Mouse (Mus musculus): Measurements from ENCODE around the gene D030056L22Rik. TPM values are rescaled to one million over a fixed set of nuclear protein-coding genes. Genes with fewer than 3 reads are reported as not detected.

D030056L22Rik gene
- polyA plus RNA-seq (2021) = 51.9 TPM

DNA sequence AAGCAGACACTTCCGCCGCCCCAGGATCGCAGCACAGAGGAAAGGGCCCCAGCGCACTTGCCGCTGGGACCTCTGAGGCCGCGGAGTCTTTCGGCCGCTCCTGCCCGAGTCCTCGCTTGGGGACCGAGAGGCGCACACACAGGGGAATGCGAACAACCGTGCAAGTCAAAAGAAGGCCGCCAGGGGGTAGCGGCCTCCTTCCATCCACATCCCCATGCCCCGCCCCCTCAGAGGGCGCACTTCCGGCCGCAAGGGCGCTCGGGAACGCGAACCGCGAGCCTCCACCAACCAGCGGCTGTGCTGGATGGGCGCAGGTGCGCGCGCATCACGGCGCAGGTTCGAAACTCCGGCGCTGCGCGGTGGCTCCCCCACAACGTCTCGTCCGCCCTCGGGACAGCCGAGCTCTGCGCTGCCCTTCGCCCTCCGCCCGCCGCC, at the start of gene D030056L22Rik:
Gene D030056L22Rik (plus strand): TSS at position 328 of the 435 bp plus-strand sequence.
- in situ Hi-C loops (cut with MboI; ENCODE audit: low pct_unique_long_range_greater_than_20kb) = no loop called here
- ChIA-PET CTCF (no interaction called here), POLR2A (interaction anchor here (0.6 kb wide), 1 partner anchor 321 kb away, joined by 3 read pairs; no protein-coding TSS in a partner anchor)
- peak; percentile 95 for TF ChIP-seq CTCF (IDR thresholded peaks at IDR 0.05)
- DNase-seq (ENCODE audit: low read depth, low spot score) = peak; percentile 81
- ATAC-seq = peak; percentile 98
- no peaks in the 10 kb centered on the region for H3K27me3 ChIP-seq

DNA sequence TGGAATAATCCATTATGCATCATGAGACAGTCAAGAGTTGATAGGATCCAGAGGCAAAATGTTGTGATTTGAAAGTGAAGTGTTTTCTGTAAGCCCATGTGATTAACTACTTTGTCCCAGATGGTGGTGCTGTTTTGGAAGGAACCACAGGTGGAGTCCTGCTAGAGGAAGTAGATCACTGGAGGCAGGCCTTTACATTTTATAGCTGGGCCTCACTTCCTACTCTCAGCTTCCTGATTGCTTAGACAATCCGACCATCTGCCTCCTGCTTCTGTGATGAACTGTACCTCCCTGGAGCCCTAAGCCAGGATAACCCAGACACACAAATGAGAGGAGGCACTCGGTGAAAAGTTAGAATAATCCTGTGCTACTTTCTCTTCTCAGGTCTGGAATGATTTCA, 49.1 kb upstream of the D030056L22Rik start:
- CTCF ChIA-PET = no interaction called here
- no peak for DNase-seq (ENCODE audit: low read depth, low spot score)
- in situ Hi-C loops (cut with MboI; ENCODE audit: low pct_unique_long_range_greater_than_20kb) = no loop called here

DNA sequence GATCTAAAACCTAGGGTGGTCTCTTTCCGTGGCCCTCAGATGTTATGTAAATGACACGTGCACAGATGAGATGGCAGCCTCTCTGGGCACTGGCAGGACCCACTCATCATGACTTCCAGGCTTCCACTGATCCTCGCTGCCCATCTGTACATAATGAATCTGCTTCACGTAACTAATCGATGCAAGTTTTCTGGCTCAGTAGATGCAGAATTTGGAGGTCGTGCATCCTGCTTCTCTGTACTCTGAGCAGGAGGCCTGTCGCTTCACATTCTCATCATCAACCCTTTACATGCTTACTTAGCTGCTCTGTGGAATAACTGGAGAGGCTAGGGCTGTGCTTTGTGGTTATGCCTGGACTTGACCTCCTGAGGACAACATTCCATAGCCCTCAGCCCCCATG, 46.0 kb upstream of the D030056L22Rik start:
- CTCF ChIA-PET = interaction anchor here (1.1 kb wide), 1 partner anchor 28 kb away, joined by 3 read pairs; no protein-coding TSS in a partner anchor
- ATAC-seq (no peak), DNase-seq (ENCODE audit: low read depth, low spot score) (no peak)
- TF ChIP-seq CTCF (IDR thresholded peaks at IDR 0.05) = no peak
- in situ Hi-C loops (cut with MboI; ENCODE audit: low pct_unique_long_range_greater_than_20kb) = no loop called here
- POLR2A ChIA-PET = no interaction called here
- no peaks in the 10 kb centered on the region for H3K27me3 ChIP-seq

More for the DNA sequence above, 49.1 kb upstream of the D030056L22Rik start:
- no peak for ATAC-seq
- TF ChIP-seq CTCF (IDR thresholded peaks at IDR 0.05) = peak; percentile 22
- H3K27me3 ChIP-seq = no peaks in the 10 kb centered on the region
- POLR2A ChIA-PET = no interaction called here

DNA sequence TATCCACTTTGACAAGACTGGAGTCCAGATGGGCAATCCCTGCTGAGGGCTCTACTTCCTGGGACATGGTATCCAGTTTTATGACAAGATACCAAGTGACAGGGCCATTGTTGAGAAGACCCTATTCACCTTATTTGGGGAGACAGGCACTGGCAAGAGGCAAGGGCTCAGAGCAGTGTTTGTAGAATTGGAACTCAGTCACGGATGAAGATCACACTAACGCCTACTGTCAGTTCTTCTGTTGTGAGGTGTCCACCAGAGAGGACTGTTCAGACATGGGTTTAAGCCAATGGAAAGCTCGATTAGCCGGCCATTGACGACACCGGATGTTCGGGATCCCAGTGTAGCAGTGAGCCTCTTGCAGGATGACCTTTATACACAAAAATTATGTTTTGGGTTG, 43.4 kb upstream of the D030056L22Rik start:
- in situ Hi-C loops (cut with MboI; ENCODE audit: low pct_unique_long_range_greater_than_20kb) = no loop called here
- ChIA-PET CTCF (interaction anchor here (0.9 kb wide), 1 partner anchor 17 kb away, joined by 3 read pairs; no protein-coding TSS in a partner anchor), POLR2A (interaction anchor here (0.7 to 1.1 kb wide), 3 partner anchors 8 to 1743 kb away, joined by 3 to 4 read pairs (median 3); no protein-coding TSS in a partner anchor)
- DNase-seq (ENCODE audit: low read depth, low spot score) = no peak
- TF ChIP-seq CTCF (IDR thresholded peaks at IDR 0.05) = no peak
- ATAC-seq = no peak
- H3K27me3 ChIP-seq = no peaks in the 10 kb centered on the region

DNA sequence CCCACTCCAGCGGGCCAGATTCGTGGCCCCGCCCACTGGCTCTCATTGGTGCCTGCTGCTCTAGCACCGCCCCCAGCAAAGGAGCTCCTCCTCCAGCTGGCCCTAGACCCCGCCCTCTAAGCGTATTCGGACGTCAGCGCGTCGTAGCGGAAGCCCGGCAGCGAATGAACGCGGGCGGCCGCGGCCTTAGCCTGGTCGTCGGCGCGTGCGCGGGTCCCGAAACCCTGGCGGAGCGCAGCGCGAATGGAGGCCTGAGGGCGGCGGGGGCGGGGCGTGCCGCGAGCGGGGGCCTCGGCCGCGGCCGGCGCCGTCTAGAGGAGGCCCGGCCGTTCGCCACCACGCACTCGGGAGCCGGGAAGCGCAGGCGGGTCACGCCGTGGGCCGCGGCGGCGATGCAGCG, 42.4 kb upstream of the D030056L22Rik start, which contains the start of gene Carnmt1:
Gene Carnmt1 (plus strand): TSS at position 157 of the 400 bp plus-strand sequence.
- peak; percentile 96 for ATAC-seq
- ChIA-PET POLR2A (interaction anchor here (1.0 to 1.1 kb wide), 2 partner anchors 9 to 12 kb away, joined by 3 to 4 read pairs; no protein-coding TSS in a partner anchor), CTCF (interaction anchor here (0.9 to 1.3 kb wide), 2 partner anchors 11 to 18 kb away, joined by 3 read pairs; no protein-coding TSS in a partner anchor)
- in situ Hi-C loops (cut with MboI; ENCODE audit: low pct_unique_long_range_greater_than_20kb) = no loop called here
- TF ChIP-seq CTCF (IDR thresholded peaks at IDR 0.05) = no peak
- H3K27me3 ChIP-seq = no peaks in the 10 kb centered on the region
- DNase-seq (ENCODE audit: low read depth, low spot score) = peak; percentile 88

DNA sequence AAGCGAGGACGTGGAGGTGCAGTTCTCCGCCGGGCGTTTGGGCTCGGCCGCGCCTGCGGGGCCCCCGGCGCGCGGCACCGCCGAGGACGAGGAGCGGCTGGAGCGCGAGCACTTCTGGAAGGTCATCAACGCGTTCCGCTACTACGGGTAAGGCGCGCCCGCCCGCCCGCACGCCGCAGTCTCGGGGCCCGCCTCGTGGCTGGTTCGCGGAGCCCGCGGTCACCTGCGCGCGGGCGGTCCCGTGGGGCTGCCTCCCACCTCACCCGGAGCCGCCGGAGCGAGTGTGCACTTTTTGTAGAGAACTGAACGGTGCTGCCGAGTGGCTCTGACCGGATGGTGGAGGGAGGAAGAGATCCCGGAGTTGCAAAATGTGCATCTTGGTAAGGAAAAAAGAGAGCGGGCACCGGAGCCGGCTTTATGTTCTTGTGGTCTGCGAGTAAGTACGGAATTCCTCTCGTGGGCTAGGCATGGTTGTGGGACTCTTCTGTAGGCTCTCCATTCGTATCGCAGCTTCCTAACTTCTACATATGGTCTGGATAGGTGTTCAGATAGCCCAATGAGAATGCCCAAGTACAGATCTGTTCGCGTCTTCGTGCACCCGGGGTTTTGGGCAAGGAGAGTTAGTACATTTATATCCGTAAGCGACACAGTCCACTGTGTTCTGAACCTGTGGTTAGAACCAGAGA, 41.8 kb upstream of the D030056L22Rik start:
- CTCF ChIA-PET = interaction anchor here (1.0 to 1.3 kb wide), 2 partner anchors 12 to 29 kb away, joined by 3 read pairs; no protein-coding TSS in a partner anchor
- in situ Hi-C loops (cut with MboI; ENCODE audit: low pct_unique_long_range_greater_than_20kb) = no loop called here
- ATAC-seq = peak; percentile 55
- H3K27me3 ChIP-seq = no peaks in the 10 kb centered on the region
- no peak for TF ChIP-seq CTCF (IDR thresholded peaks at IDR 0.05)
- no peak for DNase-seq (ENCODE audit: low read depth, low spot score)
- POLR2A ChIA-PET = no interaction called here

DNA sequence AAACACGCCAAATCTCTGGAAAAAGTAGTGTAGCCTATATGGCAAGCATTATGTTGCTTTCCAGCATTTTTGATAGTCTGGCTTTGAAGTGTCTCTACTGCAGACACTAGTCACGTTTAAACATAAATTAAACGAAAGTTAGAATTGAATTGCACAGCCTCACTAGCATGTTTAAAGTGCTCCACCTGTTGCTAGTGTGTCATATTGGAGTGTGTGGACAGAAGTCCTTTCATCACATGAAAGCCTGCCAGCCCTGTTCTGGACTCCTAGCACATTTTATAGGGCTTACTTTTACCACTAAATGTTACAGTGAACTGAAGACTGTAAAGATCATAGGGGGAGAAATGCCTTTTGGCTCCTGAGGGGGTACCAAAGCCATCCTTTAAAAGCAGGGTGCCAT, 40.5 kb upstream of the D030056L22Rik start:
- TF ChIP-seq CTCF (IDR thresholded peaks at IDR 0.05) = no peak
- in situ Hi-C loops (cut with MboI; ENCODE audit: low pct_unique_long_range_greater_than_20kb) = no loop called here
- POLR2A ChIA-PET = no interaction called here
- DNase-seq (ENCODE audit: low read depth, low spot score) (no peak), ATAC-seq (no peak)
- CTCF ChIA-PET = interaction anchor here (0.5 to 2.3 kb wide), 4 partner anchors 9 to 158 kb away, joined by 3 to 7 read pairs (median 4); no protein-coding TSS in a partner anchor
- no peaks in the 10 kb centered on the region for H3K27me3 ChIP-seq

DNA sequence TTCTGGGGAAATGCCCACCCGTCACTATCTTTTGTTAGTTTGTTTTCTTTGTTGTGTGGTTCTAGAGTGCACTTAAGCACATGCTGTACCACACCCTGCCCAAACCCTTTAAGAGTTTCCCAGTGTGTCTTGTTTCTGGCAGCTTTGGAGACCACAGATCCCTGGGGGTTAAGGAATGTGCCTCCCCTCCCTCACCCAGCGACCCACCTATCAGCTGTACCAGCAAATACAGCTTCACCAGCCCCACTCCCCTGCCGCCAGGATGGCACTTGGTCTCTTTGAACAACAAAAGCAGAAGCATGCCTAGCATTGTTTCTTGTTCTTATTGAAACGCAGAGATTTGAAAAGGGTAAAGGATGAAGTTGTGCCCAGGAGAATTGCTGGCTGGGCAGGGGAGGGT, 39.9 kb upstream of the D030056L22Rik start:
- H3K27me3 ChIP-seq = no peaks in the 10 kb centered on the region
- ChIA-PET CTCF (interaction anchor here (1.0 to 2.3 kb wide), 3 partner anchors 13 to 157 kb away, joined by 3 to 7 read pairs (median 4); no protein-coding TSS in a partner anchor), POLR2A (no interaction called here)
- in situ Hi-C loops (cut with MboI; ENCODE audit: low pct_unique_long_range_greater_than_20kb) = no loop called here
- DNase-seq (ENCODE audit: low read depth, low spot score) (no peak), ATAC-seq (no peak)
- TF ChIP-seq CTCF (IDR thresholded peaks at IDR 0.05) = no peak

DNA sequence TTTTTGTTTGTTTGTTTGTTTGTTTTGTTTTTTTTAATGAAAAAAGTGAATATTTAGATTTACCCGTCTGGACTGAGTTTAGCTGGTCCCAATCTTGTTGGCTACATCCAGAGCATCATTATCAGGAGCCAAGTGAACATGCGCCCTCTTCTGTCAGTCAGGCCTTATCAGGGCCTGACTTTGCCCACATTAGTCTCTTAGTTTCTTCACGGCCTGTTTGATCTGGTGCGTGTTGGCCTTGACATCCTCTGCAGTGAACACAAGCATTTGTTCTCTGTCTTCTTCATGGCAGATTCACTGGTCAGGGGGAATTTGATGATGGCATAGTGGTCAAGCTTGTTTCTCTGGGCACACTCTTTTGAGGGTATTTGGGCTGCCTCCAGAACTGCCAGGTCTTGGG, 30.9 kb upstream of the D030056L22Rik start:
- in situ Hi-C loops (cut with MboI; ENCODE audit: low pct_unique_long_range_greater_than_20kb) = no loop called here
- H3K27me3 ChIP-seq = no peaks in the 10 kb centered on the region
- no peak for ATAC-seq
- POLR2A ChIA-PET = interaction anchor here (1.1 to 1.4 kb wide), 2 partner anchors 12 to 30 kb away, joined by 4 read pairs; partner anchors contain the start of gene Carnmt1
- no peak for DNase-seq (ENCODE audit: low read depth, low spot score)
- CTCF ChIA-PET = interaction anchor here (0.8 to 1.3 kb wide), 3 partner anchors 10 to 34 kb away, joined by 3 read pairs; no protein-coding TSS in a partner anchor
- TF ChIP-seq CTCF (IDR thresholded peaks at IDR 0.05) = peak; percentile 5

DNA sequence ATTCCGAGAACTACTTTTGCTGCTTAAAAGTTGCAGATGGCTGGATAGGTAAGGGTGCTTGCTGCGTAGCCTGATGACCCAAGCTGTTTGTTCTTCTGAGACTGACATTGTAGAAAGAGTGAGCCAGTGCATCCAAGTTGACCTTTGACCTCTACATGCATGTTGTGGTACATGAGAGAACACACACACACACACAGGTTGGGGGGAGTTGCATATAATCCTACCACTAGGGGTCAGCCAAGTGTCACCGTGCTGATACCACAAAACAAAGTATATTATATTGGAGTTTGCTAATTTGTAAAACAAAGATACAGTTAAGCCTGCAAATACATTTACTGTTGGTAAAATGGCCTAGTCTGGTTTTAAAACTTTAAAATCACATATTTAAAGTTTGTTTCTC, 25.4 kb upstream of the D030056L22Rik start:
- in situ Hi-C loops (cut with MboI; ENCODE audit: low pct_unique_long_range_greater_than_20kb) = no loop called here
- DNase-seq (ENCODE audit: low read depth, low spot score) = no peak
- no peak for ATAC-seq

DNA sequence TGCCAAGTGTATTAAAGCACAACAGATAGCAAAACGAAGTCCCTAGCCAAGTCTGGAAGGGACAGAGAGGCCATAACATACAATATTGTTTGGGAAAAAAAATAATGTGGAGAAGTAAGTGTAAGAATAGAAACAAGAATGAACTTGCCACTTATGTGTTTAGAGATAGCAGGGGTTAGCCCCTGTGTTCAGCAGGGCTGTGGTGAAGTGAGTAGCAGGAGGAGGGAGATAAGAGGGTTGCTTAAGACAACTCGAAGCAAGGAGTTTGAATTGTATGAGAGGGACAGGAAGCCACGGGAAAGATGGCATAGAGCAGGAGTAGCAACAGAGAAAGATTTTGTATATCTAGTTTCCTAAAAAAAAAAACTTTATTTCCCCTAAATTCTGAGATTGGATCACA, 20.8 kb upstream of the D030056L22Rik start:
- TF ChIP-seq CTCF (IDR thresholded peaks at IDR 0.05) = no peak
- ATAC-seq (no peak), DNase-seq (ENCODE audit: low read depth, low spot score) (no peak)
- no peaks in the 10 kb centered on the region for H3K27me3 ChIP-seq
- POLR2A ChIA-PET = no interaction called here
- CTCF ChIA-PET = interaction anchor here (2.7 kb wide), 1 partner anchor 13 kb away, joined by 9 read pairs; no protein-coding TSS in a partner anchor
- in situ Hi-C loops (cut with MboI; ENCODE audit: low pct_unique_long_range_greater_than_20kb) = loop anchor here (10.0 kb wide), 1 partner anchor 143 kb away; no protein-coding TSS in a partner anchor

More for the DNA sequence above, 25.4 kb upstream of the D030056L22Rik start:
- TF ChIP-seq CTCF (IDR thresholded peaks at IDR 0.05) = peak; percentile 80
- ChIA-PET CTCF (interaction anchor here (0.7 to 0.9 kb wide), 5 partner anchors 8 to 148 kb away, joined by 3 to 4 read pairs (median 3); no protein-coding TSS in a partner anchor), POLR2A (no interaction called here)
- H3K27me3 ChIP-seq = no peaks in the 10 kb centered on the region

Data from Patski (cell line).